Mouse (Mus musculus) splenic B cell, adult 2 months (primary cell): ENCODE measurements at regions not wholly inside any gene's neighbourhood (a gene's known extent, or its start where the extent isn't known, plus 50 kb on each side); places are given as distances from the start of the nearest gene placed in this dataset.

Source experiments
- DNase-seq: peaks from one replicate; pipeline ENCODE4 v3.0.0-alpha.2; 2011; ENCODE audit warnings: low read depth, low spot score
- H3K27me3 ChIP-seq: 2 replicates; pipeline ENCODE4 v1.6.1; 2012; ENCODE audit warnings: mild to moderate bottlenecking, low read length, moderate library complexity, mixed read lengths; ENCODE audit not compliant: control insufficient read depth, poor library complexity, insufficient read depth, severe bottlenecking
- H3K36me3 ChIP-seq: 2 replicates; pipeline ENCODE4 v1.6.1; 2012; ENCODE audit warnings: mild to moderate bottlenecking, low read length, moderate library complexity, mixed read lengths; ENCODE audit not compliant: control insufficient read depth, poor library complexity, insufficient read depth, severe bottlenecking

DNA sequence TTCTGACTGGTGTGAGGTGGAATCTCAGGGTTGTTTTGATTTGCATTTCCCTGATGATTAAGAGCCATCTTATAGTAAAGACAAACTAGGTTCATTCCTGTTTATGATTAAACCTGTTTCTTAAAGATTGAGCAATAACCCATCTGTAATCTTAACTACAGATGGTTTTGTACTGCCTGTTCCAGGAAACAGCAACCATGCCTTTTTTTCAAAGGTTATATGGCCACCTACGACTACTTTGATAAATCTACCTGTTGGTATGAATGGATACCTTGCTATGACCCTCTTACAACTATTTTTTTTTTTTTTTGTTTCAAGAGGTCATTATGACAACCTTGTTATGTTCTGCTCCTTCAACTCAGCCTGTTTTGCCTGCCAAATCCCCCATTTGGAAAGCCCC is 148.7 kb upstream of the Eci2 start:
- no peak for DNase-seq
- H3K36me3 ChIP-seq = no peaks in the 10 kb centered on the region
- no peaks in the 10 kb centered on the region for H3K27me3 ChIP-seq

- Histone ChIP-seq H3K36me3 (no peaks in the 10 kb centered on the region), H3K27me3 (no peaks in the 10 kb centered on the region)
- no peak for DNase-seq
These were observed 150.4 kb upstream of the Eci2 start for GRCm38 (mm10) chr13:35177305-35177704.

- Histone ChIP-seq H3K36me3 (no peaks in the 10 kb centered on the region), H3K27me3 (no peaks in the 10 kb centered on the region)
- peak; percentile 77 for DNase-seq
These were observed 162.3 kb upstream of the Eci2 start for GRCm38 (mm10) chr13:35189028-35189711.

DNA sequence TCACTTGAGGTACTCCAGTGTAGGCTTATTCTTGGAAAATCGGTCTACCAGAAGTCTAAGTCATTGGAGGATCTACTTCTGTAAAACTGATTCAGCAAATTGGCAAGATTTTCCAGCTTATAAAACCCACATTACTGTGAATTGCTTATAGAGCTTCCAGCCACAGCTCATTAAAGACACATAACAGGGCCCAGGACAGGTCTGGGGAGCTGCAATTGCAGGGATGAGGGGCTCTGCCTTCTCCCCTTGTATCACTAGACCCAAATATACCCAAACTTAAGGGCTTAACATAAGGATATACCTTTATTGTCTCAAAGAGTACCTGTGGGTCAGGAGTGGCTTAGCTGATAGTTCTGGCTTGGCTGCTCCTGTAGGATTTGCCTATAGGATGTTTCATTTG is 175.2 kb upstream of the Eci2 start:
- Histone ChIP-seq H3K36me3 (no peaks in the 10 kb centered on the region), H3K27me3 (no peaks in the 10 kb centered on the region)
- no peak for DNase-seq

- DNase-seq = peak; percentile 46
These were observed 181.4 kb upstream of the Eci2 start for GRCm38 (mm10) chr13:35208319-35208718.

GRCm38 (mm10) chr13:35209551-35209950 is 182.7 kb upstream of the Eci2 start:
- peak; percentile 57 for DNase-seq
- Histone ChIP-seq H3K27me3 (no peaks in the 10 kb centered on the region), H3K36me3 (no peaks in the 10 kb centered on the region)

More at GRCm38 (mm10) chr13:35208319-35208718, 181.4 kb upstream of the Eci2 start:
- H3K27me3 ChIP-seq = no peaks in the 10 kb centered on the region
- no peaks in the 10 kb centered on the region for H3K36me3 ChIP-seq

- Histone ChIP-seq H3K27me3 (no peaks in the 10 kb centered on the region), H3K36me3 (no peaks in the 10 kb centered on the region)
- DNase-seq = no peak
These were observed 184.9 kb upstream of the Eci2 start for GRCm38 (mm10) chr13:35211834-35212233.

GRCm38 (mm10) chr13:35212276-35212675 is 185.4 kb upstream of the Eci2 start:
- no peaks in the 10 kb centered on the region for H3K36me3 ChIP-seq
- no peaks in the 10 kb centered on the region for H3K27me3 ChIP-seq
- no peak for DNase-seq

GRCm38 (mm10) chr13:35214219-35214618 is 187.3 kb upstream of the Eci2 start:
- H3K36me3 ChIP-seq = no peaks in the 10 kb centered on the region
- DNase-seq = no peak

DNA sequence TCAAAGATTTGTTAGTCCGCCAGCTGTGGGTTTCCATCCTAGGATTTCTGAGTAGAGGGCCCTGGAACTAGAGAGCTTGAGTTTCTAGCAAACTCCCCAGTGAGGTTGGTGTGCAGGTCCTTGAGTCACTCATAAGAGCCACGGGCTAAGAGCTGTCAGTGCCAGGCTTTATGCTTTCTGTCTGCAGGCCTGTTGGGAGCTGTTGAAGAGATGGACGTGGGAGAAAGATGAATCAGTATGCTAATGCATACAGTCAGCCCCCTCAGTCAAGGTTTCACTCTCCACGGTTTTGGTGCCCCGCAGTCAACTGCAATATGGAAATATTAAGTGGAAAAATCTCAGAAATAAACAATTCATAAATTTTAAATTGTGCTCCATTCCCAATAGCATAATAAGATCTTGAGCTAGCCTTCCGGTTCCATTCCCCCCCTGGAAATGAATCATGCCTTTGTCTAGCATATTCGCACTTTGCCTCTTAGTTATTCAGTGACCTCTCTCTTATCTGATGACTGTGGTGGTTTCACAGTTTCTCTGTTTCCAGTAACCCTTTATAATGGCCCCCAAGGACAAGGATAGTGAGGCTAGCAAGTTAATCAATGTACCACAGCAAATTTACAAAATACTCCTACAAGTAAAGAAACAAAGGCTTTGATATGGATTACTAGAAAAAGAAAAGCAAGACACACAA is 199.4 kb upstream of the Eci2 start:
- no peak for DNase-seq
- Histone ChIP-seq H3K36me3 (no peaks in the 10 kb centered on the region), H3K27me3 (no peaks in the 10 kb centered on the region)

More at GRCm38 (mm10) chr13:35214219-35214618, 187.3 kb upstream of the Eci2 start:
- H3K27me3 ChIP-seq = no peaks in the 10 kb centered on the region

DNA sequence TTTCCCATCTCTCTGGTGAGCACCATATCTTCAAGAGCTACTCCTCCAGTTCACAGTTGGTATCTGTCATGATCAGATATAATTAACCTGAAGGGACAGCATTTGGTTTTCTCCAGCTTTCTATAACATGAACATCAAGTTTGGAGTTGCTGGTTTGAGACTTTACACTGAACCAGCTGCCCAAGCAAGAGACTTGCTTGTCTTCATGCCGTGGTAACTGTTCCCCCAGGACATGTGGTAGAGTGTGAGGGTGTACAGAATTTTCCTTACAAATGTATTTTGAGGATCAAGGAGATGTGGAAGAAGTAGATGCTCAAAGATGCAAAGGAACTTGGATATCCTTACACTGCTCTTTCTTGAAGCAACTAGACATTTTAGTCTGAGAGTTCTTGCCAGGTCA is 200.0 kb upstream of the Eci2 start:
- no peaks in the 10 kb centered on the region for H3K36me3 ChIP-seq
- no peaks in the 10 kb centered on the region for H3K27me3 ChIP-seq

DNA sequence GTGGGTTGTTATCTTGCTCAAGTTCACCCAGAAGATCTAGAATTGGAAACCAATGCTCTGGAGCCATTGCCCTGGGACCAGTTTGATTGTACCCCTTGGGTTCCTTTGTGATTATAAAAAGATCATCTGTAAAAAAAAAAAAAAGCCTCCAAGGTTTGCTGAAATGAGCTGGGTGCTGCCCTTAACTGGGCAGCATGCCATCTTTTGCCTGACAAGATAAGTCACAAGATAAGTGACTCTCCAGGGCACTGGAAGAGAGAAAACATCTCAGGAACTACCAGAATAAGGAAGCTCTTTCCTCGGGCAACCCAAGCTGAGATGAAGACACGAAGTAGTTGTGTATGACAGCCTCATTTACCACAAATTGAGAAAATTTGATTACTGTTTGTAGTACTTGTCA is 202.7 kb upstream of the Eci2 start:
- no peak for DNase-seq
- no peaks in the 10 kb centered on the region for H3K36me3 ChIP-seq
- no peaks in the 10 kb centered on the region for H3K27me3 ChIP-seq

More for the DNA sequence above, 200.0 kb upstream of the Eci2 start:
- DNase-seq = no peak

DNA sequence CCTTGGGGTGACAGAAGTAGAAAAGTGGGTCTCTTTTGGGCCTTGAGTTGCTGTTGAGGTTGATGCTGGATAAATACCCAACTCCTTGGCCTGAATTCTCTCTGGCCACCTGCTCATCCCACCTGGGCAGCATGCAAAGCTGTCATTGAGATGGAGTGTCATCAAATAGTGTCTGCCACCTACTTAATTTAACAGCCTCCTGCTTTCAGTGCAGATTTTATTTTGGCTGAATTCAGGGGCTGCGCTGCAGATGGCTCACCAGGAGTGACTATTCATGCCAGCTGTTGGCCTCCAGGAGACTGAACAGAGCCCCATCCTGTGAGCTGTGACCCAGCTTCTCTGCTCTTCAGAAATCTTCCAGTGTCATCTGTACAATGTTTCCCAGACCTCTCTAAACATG is 206.7 kb upstream of the Eci2 start:
- no peaks in the 10 kb centered on the region for H3K27me3 ChIP-seq
- DNase-seq = no peak
- no peaks in the 10 kb centered on the region for H3K36me3 ChIP-seq

- H3K27me3 ChIP-seq = no peaks in the 10 kb centered on the region
- H3K36me3 ChIP-seq = no peaks in the 10 kb centered on the region
- no peak for DNase-seq
These were observed 214.5 kb upstream of the Eci2 start for GRCm38 (mm10) chr13:35241443-35241842.

DNA sequence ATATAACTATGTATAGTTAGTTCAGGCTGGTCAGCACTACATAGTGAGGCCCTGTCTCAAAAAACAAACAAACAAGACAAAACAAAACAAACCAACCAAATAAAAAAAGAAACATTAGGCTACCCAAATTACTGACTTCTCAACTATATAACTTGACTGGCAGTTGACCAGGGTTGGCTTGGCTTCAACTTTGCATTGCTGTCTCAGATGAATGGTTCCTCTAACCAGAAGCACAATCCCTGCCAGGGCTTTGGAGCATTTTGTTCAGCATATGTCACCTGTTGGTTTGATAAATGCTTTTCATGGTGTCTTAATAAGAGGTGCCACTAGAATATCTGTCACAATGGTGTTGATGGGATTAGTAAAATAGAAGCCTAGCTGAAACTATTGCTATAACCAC is 217.1 kb upstream of the Eci2 start:
- DNase-seq = no peak
- H3K36me3 ChIP-seq = no peaks in the 10 kb centered on the region
- no peaks in the 10 kb centered on the region for H3K27me3 ChIP-seq
